Mouse (Mus musculus) c-Kit-positive CD71-positive TER-119-negative erythroid progenitor cells, embryonic 14.5 days (primary cell): ENCODE data around the gene Tsen54.
"Not testable (repeated sequence)": the region's sequence is repeated elsewhere in the genome, so short reads cannot be mapped to it uniquely, and the experiment has no call there.

Experiments used
- DNase-seq: peaks from one replicate; pipeline ENCODE4 v3.0.0-alpha.2; 2013; ENCODE audit warnings: low read depth

The Tsen54 gene

DNA sequence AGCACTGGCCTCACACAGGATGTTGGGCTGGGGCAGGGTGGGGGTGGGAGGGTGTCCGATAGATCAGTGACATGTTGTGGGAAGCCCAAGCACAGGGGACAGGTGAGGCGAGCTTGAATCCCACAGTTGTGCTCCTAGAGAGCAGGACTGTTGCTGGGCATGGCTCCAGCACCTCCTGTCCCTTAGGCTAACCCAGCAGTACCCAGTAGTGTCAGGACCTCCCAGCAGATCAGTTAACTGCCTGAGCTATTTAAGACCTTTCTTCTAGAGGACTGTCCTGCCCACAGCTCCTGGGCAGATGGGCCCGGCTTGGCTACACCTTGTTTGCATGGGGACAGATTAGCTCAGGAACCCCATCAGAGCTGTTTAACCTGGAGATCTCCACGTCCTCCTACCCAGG is 14.5 kb downstream of the Tsen54 start:
- DNase-seq, result no peak

DNA sequence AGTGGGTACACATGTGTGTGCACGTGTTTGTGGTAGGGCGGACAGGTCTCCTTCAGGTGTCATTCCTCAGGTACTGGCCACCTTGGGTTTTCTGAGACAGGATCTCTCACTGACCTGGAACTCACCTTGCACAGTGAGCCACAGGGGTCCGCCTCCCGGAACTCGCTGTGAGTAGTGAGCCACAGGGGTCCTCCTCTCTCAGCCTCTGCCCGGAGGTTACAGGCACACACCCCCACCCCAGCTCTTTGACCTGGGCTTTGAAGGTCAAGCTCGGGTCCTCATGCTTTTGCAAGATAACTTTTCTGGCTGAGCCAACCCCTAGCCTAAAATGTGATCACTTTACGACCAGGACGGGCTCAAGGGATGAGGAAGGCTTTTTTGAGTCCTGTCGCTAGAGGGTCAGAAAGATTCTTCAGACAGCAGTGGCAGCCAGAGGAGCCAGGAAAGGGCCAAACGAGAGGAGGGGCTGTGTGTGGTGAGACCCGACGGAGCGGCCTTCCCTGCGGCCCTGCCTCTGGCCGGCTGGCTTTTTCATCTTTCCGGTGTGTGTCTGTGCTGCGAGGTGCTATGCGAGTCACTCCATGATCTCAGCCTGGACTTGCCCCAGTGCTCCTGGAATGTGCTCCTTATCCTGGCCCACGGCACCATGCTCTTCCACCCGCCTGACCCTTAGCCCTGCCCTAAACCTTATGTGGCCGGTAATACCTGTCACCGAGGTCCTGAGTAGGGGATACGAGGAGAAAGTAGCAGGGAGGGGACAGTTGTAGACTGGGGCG is 16.2 kb downstream of the Tsen54 start:
- no peak for DNase-seq

DNA sequence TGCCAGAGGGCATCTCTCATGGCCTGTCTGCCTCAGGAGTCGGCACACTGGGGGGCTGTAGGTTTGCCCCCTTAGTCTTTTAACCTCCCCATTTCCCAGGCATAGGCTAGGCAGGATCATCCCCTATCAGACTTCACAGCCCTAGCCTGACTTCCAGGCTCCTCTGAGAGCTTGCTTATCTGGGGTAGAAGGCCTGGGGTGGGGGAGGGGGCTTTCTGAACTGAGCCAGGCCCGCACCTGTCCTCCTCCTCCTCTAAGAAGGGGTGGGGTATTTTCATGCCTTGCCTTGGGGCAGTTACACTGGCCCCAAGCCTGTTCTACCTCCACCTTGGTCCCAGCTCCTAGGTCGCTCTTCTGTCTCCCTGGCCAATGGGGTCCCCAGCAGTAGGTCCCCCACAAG is 17.0 kb downstream of the Tsen54 start:
- peak; percentile 51 for DNase-seq

DNA sequence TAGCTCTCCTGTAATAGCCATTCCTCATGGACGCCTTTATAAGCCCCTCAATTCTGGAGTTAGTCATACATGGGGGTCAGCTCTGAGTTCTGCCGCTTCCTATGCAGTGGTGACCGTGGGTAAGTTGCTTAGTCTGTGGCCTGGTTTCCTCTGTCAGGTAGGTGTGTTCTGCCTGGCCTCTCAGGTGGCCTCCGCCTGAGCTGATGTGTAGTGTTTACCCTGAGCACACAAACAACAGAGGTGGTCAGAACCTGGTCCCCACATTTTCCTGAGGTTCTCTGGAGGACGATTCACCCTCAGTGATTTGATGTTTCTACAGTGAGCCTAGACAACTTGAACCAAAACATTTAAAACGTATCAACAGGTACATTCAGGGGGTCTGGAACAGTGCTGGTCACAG is 17.5 kb downstream of the Tsen54 start:
- no peak for DNase-seq

DNA sequence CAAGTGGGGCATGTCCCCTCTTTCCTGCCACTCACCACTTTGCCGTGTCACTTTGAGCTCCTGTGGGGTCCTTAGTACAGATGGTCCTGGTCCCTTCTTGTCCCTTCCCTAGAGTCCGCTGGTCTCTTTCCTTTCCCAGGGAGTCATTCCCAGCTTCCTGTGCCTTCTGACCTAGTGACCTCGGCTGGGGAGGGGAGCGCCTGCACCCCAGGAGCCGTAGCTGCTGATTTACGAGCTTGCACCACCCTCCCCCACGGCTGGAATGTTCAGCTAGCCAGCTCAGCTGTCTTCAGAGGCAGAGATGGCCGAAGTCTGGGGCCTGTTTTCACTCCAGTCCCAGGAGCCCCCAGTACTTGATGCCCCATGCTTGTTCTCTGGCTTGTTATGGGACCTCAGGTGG is 18.0 kb downstream of the Tsen54 start:
- DNase-seq, result no peak

DNA sequence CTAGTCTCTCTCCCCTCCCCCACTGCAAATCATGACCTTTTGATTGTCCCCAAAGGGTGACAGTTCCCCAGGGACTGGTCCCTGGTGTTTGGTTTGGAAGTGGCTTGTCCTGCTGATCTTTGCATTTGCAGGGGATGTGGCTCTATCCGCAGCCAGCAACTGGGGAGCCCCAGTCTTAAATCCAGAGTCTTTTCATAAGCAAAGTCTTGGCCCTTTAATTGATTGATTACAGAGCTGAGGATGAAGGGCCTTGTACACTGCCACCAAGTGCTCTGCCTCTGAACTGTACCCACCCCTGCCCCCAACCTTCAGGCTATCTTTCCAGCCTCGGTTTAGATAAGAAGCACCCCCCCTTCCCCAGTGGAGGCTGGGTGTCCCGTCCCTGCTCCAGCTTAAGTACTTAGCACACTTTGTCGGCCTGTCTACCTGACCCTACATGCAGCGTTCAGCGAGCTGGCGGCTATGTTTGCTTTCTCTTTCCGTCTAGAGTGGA is 18.5 kb downstream of the Tsen54 start:
- DNase-seq, result no peak

DNA sequence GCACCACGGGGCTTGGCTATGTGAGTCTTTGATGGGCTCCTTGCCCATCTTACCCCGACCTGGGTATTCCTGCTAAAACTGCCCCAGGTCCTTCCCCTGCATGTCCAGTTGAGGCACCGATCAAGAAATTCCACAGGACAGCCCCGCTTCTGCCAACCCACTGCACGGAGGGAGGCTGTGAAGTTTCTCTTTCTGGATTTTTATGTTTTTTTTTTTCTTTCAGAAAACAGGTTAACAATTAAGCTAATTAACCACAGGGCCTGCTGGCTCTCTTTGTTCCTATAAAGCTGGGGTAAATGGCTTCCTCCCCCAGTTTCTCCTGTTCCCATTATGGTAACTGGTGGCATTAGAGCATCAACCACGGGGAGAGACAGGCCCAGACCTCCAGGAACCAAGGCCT is 19.5 kb downstream of the Tsen54 start:
- DNase-seq, result no peak

DNA sequence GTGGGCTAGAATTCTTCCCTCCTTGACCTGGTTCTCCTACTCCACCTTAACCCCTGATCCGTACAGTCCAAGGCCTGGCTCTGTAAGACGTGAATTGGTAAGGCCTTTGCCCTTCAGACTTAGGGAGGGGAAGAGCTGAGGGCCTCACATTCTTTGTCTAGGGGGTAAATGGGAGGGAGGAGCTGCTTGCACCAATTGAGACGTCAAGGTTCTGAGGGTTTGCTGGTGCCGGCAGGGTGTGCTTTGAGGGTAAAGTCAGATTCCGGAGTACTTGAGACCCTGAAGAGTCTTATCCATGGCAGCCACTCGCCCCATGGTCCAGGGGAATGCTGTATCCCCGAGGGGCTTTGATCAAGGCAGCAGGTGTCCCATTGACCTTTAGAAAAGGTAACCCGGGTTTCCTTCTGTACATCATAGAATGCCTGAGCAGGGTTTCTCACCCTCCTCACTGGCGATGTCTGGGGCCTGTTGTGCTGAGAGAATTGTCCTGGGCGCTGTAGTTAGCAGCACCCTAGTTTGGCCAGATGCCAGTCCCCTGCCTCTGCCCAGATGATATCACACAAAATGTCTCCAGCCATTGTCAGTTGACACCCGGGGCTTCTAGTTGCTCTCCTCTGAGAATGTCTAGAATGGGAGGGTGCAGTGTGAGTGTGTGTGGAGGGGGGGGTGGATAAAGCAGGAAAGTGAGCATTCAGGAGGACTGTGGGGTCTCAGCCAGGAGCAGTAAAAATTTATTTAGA is 22.3 kb downstream of the Tsen54 start:
- no peak for DNase-seq

DNA sequence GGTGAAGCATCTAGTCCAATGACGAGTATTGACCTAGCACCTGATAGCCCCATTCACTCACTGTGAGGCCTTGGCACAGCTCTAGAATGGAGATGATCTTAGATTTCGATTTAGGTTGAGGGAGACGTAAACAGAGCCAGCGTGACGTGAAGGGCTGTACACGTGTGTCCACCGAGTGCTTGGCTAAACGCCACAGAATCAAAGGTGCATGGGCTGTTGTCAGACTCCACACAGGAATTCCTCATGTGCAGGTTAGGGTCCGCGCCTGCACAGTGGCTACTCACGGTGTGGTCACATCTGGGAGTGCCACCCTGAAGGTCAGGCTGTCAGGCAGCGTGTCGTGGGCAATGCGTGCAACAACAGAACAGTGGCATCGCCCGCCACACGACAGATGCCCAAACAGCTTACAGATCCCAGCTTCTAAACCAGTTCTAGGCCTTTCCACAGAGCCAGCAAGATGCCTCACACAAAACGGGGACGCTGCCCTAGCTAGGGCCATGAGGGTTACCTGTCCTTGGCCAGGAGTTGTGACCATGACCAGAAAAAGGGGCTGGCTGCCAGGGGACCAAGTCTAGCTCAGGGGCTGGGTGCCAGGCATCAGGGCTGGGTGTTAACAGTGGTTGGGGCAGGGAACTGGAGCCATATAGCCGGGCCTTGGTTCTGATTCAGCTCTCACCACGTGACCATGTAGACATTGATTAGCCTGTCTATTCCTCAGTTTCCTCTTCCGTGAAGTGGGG is 23.3 kb downstream of the Tsen54 start:
- DNase-seq, result no peak

DNA sequence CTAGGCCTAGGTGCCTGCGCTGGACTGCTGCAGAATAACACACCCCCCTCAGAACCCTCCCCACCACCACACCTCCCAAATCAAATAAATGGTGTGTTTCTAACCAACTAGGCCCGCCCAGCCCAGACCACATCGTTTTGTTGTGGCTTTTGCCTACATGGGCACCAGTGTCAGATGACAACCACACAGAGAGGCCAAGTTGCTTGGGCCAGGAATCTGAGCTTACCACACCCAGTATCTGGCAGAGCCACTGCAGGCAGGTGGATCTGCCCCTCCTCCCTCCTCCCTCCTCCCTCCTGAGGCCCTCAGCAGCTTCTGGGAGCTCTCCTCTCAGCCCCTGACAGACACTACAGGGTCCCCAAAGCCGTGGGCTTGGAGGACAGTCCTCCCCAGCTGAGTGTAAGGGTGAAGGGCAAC is 24.4 kb downstream of the Tsen54 start:
- no peak for DNase-seq

DNA sequence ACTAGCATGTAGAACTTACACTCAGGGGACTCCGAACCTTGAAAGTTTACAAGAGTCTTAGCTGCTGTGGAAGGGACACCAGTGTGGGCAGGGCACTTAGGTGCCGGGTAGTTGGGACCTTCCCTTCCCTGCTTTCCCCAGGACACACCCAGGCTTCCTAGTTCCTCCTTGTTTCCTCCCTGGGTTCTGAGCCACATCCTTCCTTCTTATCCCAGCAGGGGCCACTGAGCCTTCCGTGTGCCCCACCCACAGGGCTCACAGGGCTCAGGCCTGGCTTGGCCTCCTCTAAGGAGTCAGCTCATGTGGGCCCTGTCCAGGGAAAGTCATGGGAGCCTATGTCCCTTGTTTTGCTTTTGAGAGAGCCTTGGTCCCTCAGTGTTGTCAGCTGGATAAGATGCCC is 25.2 kb downstream of the Tsen54 start:
- DNase-seq, result no peak

DNA sequence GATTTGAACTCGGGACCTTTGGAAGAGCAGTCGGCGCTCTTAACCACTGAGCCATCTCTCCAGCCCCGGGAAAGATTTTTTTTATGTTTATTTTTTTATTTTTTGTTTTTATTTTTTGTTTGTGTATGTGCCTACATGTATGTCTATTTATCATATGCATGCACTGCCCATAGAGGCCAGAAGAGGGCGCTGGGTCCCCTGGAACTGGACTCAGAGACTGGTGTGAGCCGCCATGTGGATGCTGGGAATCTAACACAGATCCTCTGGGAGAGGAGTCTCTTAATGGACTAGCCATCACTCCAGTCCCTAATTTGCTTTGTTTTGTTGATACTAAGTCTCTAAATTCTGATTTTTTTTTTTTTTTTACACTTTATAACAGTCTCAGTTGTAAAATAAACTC is 26.5 kb downstream of the Tsen54 start:
- DNase-seq, result no peak

DNA sequence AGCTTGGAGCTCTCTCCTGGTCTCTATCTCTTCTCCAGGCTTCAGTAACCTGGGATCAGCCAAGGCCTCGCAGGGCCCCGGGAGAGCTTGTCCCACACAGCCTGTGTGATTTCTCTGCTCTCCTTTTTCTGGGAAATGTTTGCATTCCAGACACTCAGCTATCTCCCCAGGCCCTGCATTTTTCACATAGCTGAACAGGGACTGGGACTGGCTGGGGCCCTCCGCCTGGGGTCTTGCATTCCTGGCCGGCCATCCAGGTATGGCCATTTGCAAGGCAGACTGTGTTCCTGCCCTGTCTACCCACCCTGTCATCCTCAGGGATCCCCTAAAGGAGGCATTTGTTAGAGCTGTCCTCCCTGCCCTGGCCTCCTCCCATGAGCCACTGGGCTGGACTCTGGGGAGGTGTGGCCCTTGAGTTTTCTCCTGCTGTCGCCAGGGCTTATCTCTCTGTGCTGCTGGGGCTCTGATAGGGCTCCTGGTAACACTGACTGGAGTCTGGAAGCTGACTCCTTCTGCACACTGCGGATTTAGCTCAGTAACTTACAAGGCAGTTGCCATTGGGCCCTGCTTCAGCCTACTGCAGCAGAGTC is 27.5 kb downstream of the Tsen54 start:
- DNase-seq, result peak; percentile 86

DNA sequence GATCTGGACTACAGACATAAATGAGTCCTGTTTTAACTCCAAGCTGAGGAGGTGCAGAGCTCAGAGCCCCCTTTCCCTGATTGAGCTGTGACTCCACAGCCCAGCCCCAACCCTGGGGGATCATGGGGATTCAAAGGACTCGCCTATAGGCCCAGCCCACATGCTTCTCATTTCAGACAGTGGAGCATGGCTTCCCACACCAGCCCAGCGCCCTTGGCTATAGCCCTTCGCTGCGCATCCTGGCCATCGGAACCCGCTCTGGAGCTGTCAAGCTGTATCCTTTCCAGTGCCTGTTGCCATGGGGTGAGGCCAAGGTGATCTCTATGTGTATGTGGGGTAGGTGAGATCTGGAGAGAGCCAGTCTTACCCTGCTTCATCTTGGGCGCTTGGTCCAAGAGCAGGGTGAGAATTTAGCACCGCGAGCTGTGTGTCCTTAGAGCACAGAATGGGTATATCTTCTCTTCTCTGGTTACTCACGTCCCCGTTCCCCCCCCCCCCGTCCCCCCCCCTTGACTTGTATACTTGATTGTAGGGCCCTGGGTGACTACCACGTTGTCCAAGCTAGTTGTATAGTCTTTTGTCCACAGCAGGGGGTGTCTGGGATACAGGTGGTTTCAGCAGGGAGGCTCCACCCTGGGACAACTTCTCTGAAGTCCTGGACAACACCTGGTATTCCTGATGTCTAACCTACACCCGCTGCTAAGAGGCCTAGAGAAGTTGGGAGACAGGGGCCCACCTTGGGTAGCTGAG is 28.8 kb downstream of the Tsen54 start:
- no peak for DNase-seq

DNA sequence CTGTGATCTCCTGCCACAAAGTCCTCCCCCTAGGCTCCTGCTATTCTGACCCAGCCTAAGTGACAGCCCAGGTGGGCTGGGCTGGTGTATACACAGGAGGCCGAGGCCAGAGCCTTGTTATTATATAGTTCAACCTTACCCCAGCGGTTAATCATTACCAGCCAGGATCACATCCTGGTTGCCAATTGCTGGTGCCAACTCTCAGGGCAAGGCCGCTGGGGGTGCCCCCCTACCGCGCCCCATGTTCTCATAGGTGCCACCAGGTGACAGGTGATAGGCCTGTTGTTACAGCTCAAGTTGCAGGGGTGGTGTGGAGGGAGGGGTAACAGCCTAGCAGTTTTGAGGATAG is 29.3 kb downstream of the Tsen54 start:
- DNase-seq, result no peak

DNA sequence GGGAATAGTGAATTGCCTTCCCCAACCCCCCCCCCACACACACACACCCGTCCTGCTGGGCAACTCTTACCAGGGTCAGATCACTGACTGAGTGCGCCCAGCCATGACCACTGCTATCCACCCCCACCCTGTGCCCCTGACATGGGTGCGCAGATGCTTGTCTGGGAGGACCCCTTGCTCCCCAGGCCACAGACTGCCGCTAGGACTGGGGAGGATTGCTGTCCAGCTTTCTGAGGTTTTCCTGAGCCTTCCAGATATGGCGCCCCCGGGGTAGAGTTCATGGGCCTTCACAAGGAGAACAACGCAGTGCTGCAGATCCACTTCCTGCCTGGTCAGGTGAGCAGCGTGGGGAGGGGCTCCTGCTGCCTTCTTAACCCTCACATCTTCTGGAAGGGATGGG is 29.7 kb downstream of the Tsen54 start:
- no peak for DNase-seq

DNA sequence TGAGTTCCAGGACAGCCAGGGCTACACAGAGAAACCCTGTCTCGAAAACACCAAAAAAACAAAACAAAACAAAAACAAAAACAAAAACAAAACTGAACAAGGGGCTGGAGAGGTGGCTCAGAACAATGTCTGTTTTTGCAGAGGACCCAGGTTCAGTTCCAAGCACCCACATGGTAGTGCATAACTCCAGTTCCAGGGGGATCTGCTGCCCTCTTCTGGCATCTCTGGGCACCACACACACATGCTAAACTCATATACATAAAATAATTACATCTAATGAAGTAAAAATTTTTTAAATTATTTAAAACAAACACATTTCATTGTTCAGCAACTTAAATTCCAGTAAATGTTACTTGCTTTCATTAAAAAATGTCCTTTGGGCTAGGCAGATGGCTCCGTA is 31.3 kb downstream of the Tsen54 start:
- DNase-seq, result no peak

DNA sequence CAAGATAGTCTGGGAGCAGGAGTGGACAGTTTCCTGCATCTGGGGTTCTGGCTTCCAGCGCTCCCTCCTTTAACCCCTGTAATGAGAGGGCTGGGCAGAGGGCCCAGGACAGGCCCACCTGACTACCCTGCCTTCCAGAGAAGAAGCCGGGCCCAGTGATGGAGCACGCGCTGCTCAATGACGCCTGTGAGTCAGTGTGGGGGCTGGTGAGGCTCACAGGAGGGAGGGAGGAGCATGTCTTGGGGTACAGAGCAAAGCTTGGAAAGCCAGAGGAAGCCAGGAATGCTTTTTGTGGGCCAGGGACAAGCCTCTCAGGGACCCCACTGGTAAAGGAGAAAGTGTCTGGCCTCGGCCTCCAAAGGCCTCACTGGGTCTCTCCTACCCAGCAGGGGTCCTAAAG is 40.1 kb downstream of the Tsen54 start:
- DNase-seq, result no peak

DNA sequence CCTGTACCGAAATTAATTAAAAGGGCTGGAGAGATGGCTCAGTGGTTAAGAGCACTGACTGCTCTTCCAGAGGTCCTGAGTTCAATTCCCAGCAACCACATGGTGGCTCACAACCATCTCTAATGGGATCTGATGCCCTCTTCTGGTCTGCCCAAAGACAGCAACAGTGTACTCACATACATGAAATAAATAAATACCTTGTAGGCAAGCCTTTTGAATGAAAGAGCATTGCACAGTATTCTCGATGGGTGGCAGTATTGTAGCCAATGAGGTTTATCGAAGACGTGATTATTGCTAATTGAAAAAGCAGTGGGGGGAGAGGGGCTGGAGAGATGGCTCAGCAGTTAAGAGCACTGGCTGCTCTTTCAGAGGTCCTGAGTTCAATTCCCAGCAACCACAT is 42.6 kb downstream of the Tsen54 start:
- not testable (repeated sequence) for DNase-seq

DNA sequence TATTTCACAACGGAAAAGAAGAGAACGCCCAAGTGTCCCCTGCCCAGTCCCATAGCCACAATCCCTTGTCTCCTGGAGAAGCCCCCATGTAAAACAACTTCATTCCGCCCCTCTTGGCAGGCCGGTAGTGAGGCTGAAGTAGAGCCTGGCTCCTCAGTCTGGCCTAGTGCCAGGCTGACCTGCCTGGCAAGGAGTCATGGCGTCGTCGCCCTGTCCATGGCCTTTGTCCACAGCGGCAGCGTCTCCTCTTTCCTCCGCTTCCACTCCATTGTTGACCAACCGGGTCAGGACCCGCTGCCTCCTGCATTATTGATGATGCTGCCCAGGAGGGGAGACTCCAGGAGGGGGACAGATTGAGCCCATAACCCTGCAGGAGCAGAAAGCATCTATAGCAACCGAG is 43.4 kb downstream of the Tsen54 start:
- no peak for DNase-seq

DNA sequence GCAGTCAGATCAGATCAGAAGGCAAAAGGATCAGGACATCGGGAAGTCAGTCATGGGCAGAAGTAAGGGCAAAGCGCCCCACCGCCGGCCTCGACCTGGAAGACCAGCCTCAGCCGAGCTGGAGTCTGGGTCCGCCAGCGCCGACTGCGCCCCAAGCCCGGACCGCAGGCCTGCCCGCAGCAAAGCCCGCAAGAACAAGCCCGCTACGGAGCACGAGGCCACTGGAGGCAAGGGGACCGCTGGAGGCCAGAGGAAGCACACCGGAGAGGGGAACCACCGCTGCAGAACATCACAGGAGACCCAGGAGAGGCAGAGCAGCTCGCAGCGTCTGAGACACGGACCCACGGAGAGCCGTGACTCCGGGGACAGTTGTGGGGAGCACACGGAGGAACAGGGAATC is 43.8 kb downstream of the Tsen54 start, which contains the start of gene Myo15b:
Myo15b (plus strand) TSS at position 53 of the 400 bp plus-strand sequence.
- DNase-seq, result no peak
